Mouse (Mus musculus): Measurements from ENCODE around the gene Ccdc150. TPM values are rescaled to one million over a fixed set of nuclear protein-coding genes. Genes with fewer than 3 reads are reported as not detected.

Gene Ccdc150
- polyA plus RNA-seq, 1 experiment from 2014 or later, result 0.10 TPM

Other genes with a start within 250 kb of the Ccdc150 start
- gene Hecw2, start 55.5 kb upstream of the Ccdc150 start, polyA plus RNA-seq (2014; fragmentation: Nextera tagmentation; extraction: Ambion mirVana), result 1.7 and 4.0 TPM in 2 replicates
- 19.0 and 24.4 TPM in 2 replicates for gene Gtf3c3, start 188.3 kb downstream of the Ccdc150 start, polyA plus RNA-seq (2014; fragmentation: Nextera tagmentation; extraction: Ambion mirVana)

All from forebrain, embryonic 14.5 days (tissue).